Mouse (Mus musculus): ENCODE measurements around the gene Meox1. TPM values are rescaled to one million over a fixed set of nuclear protein-coding genes. Genes with fewer than 3 reads are reported as not detected.

The Meox1 gene
- polyA plus RNA-seq, 1 experiment from 2014 or later = 1.2 TPM

DNA sequence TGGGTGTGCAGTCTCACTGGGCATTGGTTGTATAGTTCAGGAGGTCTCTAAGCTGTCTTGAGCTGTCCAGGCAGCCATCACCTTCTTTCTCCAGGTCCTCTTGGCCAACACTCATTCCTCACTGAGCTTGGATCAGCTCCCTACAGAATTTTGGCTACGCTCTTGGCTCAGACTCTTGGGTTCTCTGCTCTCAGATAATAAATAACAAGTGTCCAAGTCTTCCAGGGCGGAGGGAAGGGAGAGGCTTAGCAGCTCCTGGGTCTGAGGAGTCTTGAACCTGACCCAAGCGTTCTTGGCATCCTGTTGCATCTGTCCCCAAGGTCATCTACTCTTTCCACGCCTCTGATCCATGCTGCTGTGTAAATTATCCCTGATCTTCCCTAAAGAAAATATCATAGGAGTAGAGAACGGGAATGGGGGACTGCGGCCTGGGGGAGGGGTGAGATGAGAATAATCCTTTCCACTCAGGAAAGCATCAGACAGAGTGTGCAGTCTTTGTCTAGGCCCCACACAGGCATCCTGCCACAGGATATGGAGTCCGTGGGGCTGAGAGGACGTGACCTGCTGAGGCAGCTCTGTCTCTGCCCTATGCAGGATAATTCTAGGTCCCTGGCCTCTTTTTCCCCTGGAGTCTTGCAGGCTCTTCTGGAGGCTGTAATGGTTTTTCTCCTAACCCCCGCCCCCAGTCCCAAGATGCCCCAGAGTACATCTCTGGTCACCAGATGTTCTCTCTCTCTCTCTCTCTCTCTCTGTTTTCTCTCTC is 38.0 kb downstream of the Meox1 start:
- 69% methylated on average over 9 of the region's 9 CpGs for WGBS
- H3K27me3 ChIP-seq (ENCODE audit: control insufficient read depth, insufficient read depth, low read length) = no peaks in the 10 kb centered on the region
- no peak overlapping the region for H3K9ac ChIP-seq (ENCODE audit: low read depth, low read length)
- H3K9me3 ChIP-seq (ENCODE audit: control insufficient read depth, low read length) = no peaks in the 10 kb centered on the region
- ATAC-seq (ENCODE audit: low FRiP score) (no peak), DNase-seq (ENCODE audit: low spot score) (no peak)
- H3K27ac ChIP-seq (ENCODE audit: low read depth, low read length) = no peak overlapping the region
- H3K4me2 ChIP-seq (replicated peaks; ENCODE audit: low read depth, low read length) = no peak overlapping the region
- no peaks in the 10 kb centered on the region for H3K4me1 ChIP-seq (replicated peaks; ENCODE audit: control insufficient read depth, insufficient read depth, low read length)
- no peaks in the 10 kb centered on the region for H3K36me3 ChIP-seq (ENCODE audit: control insufficient read depth, insufficient read depth, low read length)
- H3K4me3 ChIP-seq (ENCODE audit: low read depth, low read length) = no peak overlapping the region

- DNase-seq (ENCODE audit: low spot score) (no peak), ATAC-seq (ENCODE audit: low FRiP score) (no peak)
- 77% methylated on average over 7 of the region's 7 CpGs for WGBS
- H3K27me3 ChIP-seq (ENCODE audit: control insufficient read depth, insufficient read depth, low read length) = no peaks in the 10 kb centered on the region
- no peaks in the 10 kb centered on the region for H3K4me1 ChIP-seq (replicated peaks; ENCODE audit: control insufficient read depth, insufficient read depth, low read length)
- H3K9ac ChIP-seq (ENCODE audit: low read depth, low read length) = no peak overlapping the region
- no peak overlapping the region for H3K27ac ChIP-seq (ENCODE audit: low read depth, low read length)
- H3K36me3 ChIP-seq (ENCODE audit: control insufficient read depth, insufficient read depth, low read length) = no peaks in the 10 kb centered on the region
- H3K4me2 ChIP-seq (replicated peaks; ENCODE audit: low read depth, low read length) = no peak overlapping the region
- H3K9me3 ChIP-seq (ENCODE audit: control insufficient read depth, low read length) = no peaks in the 10 kb centered on the region
- H3K4me3 ChIP-seq (ENCODE audit: low read depth, low read length) = no peak overlapping the region
Measured at GRCm38 (mm10) chr11:101851042-101851441, 43.1 kb downstream of the Meox1 start.

GRCm38 (mm10) chr11:101849286-101849685 is 44.9 kb downstream of the Meox1 start:
- DNase-seq (ENCODE audit: low spot score) (no peak), ATAC-seq (ENCODE audit: low FRiP score) (no peak)
- Histone ChIP-seq H3K9ac (ENCODE audit: low read depth, low read length) (no peak overlapping the region), H3K27ac (ENCODE audit: low read depth, low read length) (no peak overlapping the region), H3K36me3 (ENCODE audit: control insufficient read depth, insufficient read depth, low read length) (no peaks in the 10 kb centered on the region), H3K4me2 (replicated peaks; ENCODE audit: low read depth, low read length) (no peak overlapping the region), H3K9me3 (ENCODE audit: control insufficient read depth, low read length) (no peaks in the 10 kb centered on the region), H3K4me3 (ENCODE audit: low read depth, low read length) (no peak overlapping the region), H3K4me1 (replicated peaks; ENCODE audit: control insufficient read depth, insufficient read depth, low read length) (no peaks in the 10 kb centered on the region), H3K27me3 (ENCODE audit: control insufficient read depth, insufficient read depth, low read length) (no peaks in the 10 kb centered on the region)
- 88% methylated on average over 4 of the region's 4 CpGs for WGBS

DNA sequence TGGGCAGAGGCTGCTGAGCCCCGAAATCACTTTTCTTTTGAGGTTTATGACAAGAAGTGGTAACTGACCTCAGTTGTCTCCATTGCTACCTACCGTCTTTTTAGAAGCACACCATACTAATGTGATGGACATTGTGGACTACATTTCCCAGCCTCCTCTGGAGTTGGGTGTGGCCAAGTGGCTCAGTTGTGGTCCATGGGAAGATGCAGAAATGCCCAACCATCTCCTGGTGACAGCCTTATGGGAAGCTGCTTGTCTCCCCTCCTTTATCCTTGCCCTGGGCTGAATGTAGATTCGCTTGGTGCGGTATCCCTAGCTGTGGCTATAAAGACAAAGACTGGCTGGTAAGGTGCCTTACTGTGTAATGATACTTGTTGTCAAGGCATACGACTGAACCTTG is 46.7 kb downstream of the Meox1 start:
- DNase-seq (ENCODE audit: low spot score) (no peak), ATAC-seq (ENCODE audit: low FRiP score) (no peak)
- no peak overlapping the region for H3K4me3 ChIP-seq (ENCODE audit: low read depth, low read length)
- no peaks in the 10 kb centered on the region for H3K36me3 ChIP-seq (ENCODE audit: control insufficient read depth, insufficient read depth, low read length)
- no peak overlapping the region for H3K9ac ChIP-seq (ENCODE audit: low read depth, low read length)
- H3K27ac ChIP-seq (ENCODE audit: low read depth, low read length) = no peak overlapping the region
- H3K27me3 ChIP-seq (ENCODE audit: control insufficient read depth, insufficient read depth, low read length) = no peaks in the 10 kb centered on the region
- no peaks in the 10 kb centered on the region for H3K4me1 ChIP-seq (replicated peaks; ENCODE audit: control insufficient read depth, insufficient read depth, low read length)
- H3K4me2 ChIP-seq (replicated peaks; ENCODE audit: low read depth, low read length) = no peak overlapping the region
- H3K9me3 ChIP-seq (ENCODE audit: control insufficient read depth, low read length) = no peaks in the 10 kb centered on the region
- WGBS = 90% methylated on average over 5 of the region's 5 CpGs

DNA sequence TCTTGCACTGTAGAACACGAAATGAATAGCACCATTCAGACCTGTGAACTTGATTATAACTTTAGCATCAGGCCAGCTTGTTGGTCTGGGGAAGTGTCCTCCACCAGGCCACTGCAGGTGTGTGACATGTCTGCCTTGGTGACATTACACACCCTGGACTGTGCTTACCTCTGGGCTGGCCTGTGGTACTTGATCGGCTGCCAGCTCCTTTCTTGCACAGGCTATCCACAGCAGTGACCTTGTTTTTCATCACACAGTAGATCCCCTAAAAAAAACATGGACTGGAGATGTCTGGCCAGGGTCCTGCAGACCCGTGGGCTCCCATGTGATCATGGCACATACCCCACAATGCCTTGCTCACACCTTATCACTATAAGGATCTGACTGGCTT is 51.4 kb downstream of the Meox1 start:
- H3K27ac ChIP-seq (ENCODE audit: low read depth, low read length) = no peak overlapping the region
- H3K9ac ChIP-seq (ENCODE audit: low read depth, low read length) = no peak overlapping the region
- WGBS = 85% methylated on average over 3 of the region's 3 CpGs
- H3K9me3 ChIP-seq (ENCODE audit: control insufficient read depth, low read length) = no peaks in the 10 kb centered on the region
- H3K4me2 ChIP-seq (replicated peaks; ENCODE audit: low read depth, low read length) = no peak overlapping the region
- no peak overlapping the region for H3K4me3 ChIP-seq (ENCODE audit: low read depth, low read length)
- no peak for ATAC-seq (ENCODE audit: low FRiP score)
- DNase-seq (ENCODE audit: low spot score) = no peak
- no peaks in the 10 kb centered on the region for H3K4me1 ChIP-seq (replicated peaks; ENCODE audit: control insufficient read depth, insufficient read depth, low read length)
- H3K27me3 ChIP-seq (ENCODE audit: control insufficient read depth, insufficient read depth, low read length) = no peaks in the 10 kb centered on the region
- H3K36me3 ChIP-seq (ENCODE audit: control insufficient read depth, insufficient read depth, low read length) = no peaks in the 10 kb centered on the region

DNA sequence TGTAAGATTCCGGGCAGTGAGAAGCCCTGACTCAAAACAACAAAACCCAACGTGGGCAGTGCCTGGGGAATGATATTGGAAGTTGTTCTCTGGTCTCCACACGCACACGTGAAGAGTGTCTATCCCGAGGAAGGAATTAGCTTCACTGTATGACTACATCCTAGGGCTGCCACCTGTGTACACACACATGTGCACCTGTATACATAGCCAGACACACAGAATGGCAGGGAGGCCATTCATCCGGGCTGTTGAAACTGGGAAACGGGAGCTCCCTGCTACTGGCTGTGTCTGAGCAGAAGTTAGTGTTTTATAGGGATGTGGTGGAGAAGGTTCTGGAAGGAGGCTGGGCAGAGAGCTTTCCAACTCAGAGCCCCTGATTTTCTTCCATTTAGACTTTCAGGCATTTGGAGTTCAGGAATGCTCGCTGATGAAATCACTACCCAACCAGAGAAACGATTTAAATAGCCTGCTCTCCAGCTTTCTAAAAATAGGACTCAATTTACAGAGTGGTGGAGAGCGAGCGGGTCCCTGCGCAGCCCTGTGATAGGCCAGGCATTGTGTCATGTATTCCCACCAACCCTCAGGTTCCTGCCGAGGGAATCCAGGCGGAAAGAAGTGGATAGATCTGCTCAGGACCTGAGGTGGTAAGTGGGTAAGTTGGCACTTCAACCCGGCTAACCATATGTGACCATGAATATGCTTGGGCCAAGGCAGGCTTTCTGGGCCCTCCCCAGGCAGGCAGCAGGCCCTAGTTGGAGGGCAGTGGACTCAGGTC is 52.0 kb downstream of the Meox1 start:
- no peak for DNase-seq (ENCODE audit: low spot score)
- H3K4me3 ChIP-seq (ENCODE audit: low read depth, low read length) = no peak overlapping the region
- no peaks in the 10 kb centered on the region for H3K27me3 ChIP-seq (ENCODE audit: control insufficient read depth, insufficient read depth, low read length)
- no peaks in the 10 kb centered on the region for H3K9me3 ChIP-seq (ENCODE audit: control insufficient read depth, low read length)
- no peak overlapping the region for H3K9ac ChIP-seq (ENCODE audit: low read depth, low read length)
- WGBS = 90% methylated on average over 15 of the region's 15 CpGs
- ATAC-seq (ENCODE audit: low FRiP score) = no peak
- no peaks in the 10 kb centered on the region for H3K36me3 ChIP-seq (ENCODE audit: control insufficient read depth, insufficient read depth, low read length)
- H3K27ac ChIP-seq (ENCODE audit: low read depth, low read length) = no peak overlapping the region
- H3K4me1 ChIP-seq (replicated peaks; ENCODE audit: control insufficient read depth, insufficient read depth, low read length) = no peaks in the 10 kb centered on the region
- no peak overlapping the region for H3K4me2 ChIP-seq (replicated peaks; ENCODE audit: low read depth, low read length)

DNA sequence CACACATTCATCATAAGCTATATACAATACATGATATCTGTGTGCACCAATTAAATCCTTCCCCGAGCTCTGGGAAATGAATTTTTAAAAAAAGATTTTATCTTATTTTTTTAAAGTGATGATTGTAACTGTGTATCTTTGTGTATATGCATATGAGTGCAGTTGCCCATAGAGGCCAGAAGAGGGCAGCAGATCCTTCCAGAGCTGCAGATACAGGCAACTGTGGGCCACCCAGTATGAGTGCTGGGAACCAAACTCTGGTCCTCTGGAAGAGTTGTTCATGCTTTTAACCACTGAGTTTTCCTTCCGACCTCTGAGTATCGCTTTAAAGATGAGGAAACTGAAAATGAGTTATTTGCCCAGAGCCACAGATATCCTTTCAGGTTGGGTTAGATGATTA is 53.8 kb downstream of the Meox1 start:
- ATAC-seq (ENCODE audit: low FRiP score) (no peak), DNase-seq (ENCODE audit: low spot score) (no peak)
- no peaks in the 10 kb centered on the region for H3K27me3 ChIP-seq (ENCODE audit: control insufficient read depth, insufficient read depth, low read length)
- no peaks in the 10 kb centered on the region for H3K9me3 ChIP-seq (ENCODE audit: control insufficient read depth, low read length)
- no peak overlapping the region for H3K9ac ChIP-seq (ENCODE audit: low read depth, low read length)
- H3K36me3 ChIP-seq (ENCODE audit: control insufficient read depth, insufficient read depth, low read length) = no peaks in the 10 kb centered on the region
- H3K4me2 ChIP-seq (replicated peaks; ENCODE audit: low read depth, low read length) = no peak overlapping the region
- H3K27ac ChIP-seq (ENCODE audit: low read depth, low read length) = no peak overlapping the region
- 96% methylated on average over 3 of the region's 3 CpGs for WGBS
- no peak overlapping the region for H3K4me3 ChIP-seq (ENCODE audit: low read depth, low read length)
- H3K4me1 ChIP-seq (replicated peaks; ENCODE audit: control insufficient read depth, insufficient read depth, low read length) = no peaks in the 10 kb centered on the region

- no peak for ATAC-seq (ENCODE audit: low FRiP score)
- no peak for DNase-seq (ENCODE audit: low spot score)
- Histone ChIP-seq H3K27me3 (ENCODE audit: control insufficient read depth, insufficient read depth, low read length) (no peaks in the 10 kb centered on the region), H3K9me3 (ENCODE audit: control insufficient read depth, low read length) (no peaks in the 10 kb centered on the region), H3K4me2 (replicated peaks; ENCODE audit: low read depth, low read length) (no peak overlapping the region), H3K4me1 (replicated peaks; ENCODE audit: control insufficient read depth, insufficient read depth, low read length) (no peaks in the 10 kb centered on the region), H3K9ac (ENCODE audit: low read depth, low read length) (no peak overlapping the region), H3K4me3 (ENCODE audit: low read depth, low read length) (no peak overlapping the region), H3K27ac (ENCODE audit: low read depth, low read length) (no peak overlapping the region), H3K36me3 (ENCODE audit: control insufficient read depth, insufficient read depth, low read length) (no peaks in the 10 kb centered on the region)
- WGBS = 80% methylated on average over 5 of the region's 8 CpGs
Measured at GRCm38 (mm10) chr11:101839426-101839825, 54.7 kb downstream of the Meox1 start.

- H3K27me3 ChIP-seq (ENCODE audit: control insufficient read depth, insufficient read depth, low read length) = no peaks in the 10 kb centered on the region
- ATAC-seq (ENCODE audit: low FRiP score) (no peak), DNase-seq (ENCODE audit: low spot score) (peak; percentile 19)
- no peak overlapping the region for H3K9ac ChIP-seq (ENCODE audit: low read depth, low read length)
- 66% methylated on average over 7 of the region's 7 CpGs for WGBS
- no peaks in the 10 kb centered on the region for H3K9me3 ChIP-seq (ENCODE audit: control insufficient read depth, low read length)
- H3K4me2 ChIP-seq (replicated peaks; ENCODE audit: low read depth, low read length) = no peak overlapping the region
- H3K27ac ChIP-seq (ENCODE audit: low read depth, low read length) = peak overlapping the region; percentile 45; the same call in 1 of the 2 replicates
- no peak overlapping the region for H3K4me3 ChIP-seq (ENCODE audit: low read depth, low read length)
- no peaks in the 10 kb centered on the region for H3K4me1 ChIP-seq (replicated peaks; ENCODE audit: control insufficient read depth, insufficient read depth, low read length)
- no peaks in the 10 kb centered on the region for H3K36me3 ChIP-seq (ENCODE audit: control insufficient read depth, insufficient read depth, low read length)
Measured at GRCm38 (mm10) chr11:101832001-101832400, 62.2 kb downstream of the Meox1 start.

Data from hindbrain, embryonic 11.5 days (tissue).